Mouse (Mus musculus) T-helper 2 cell (primary cell): ENCODE measurements around the gene Casq1.

ENCODE experiments used
- in situ Hi-C: fragments of 300-600 bp; cut with MboI, MseI; formaldehyde crosslinking; loops from one replicate; pipeline ENCODE4 v1.15.1; 2025; ENCODE audit warnings: high pct_unique_total_duplicates

Gene Casq1

DNA sequence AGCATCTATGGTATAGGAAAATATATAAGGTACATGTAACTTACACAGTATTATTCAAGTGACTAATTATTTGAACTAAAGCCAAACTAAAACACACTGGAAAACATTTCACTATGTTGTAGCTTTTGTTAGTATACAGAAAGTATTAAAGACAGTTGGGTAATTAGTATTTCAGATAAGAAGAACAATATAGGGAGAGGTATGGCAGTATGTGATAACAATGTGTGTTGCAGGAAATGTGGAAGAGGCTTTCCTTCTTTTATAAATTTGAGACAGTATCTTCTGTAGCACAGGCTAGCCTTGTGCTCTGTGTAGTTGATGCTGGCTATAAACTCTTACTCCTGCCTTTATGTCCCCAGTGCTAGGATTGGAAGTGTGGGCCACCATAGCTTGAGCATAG is 35.8 kb downstream of the Casq1 start:
- in situ Hi-C loops = no loop called here

- in situ Hi-C loops = no loop called here
These were observed 36.6 kb downstream of the Casq1 start for GRCm38 (mm10) chr1:172183056-172183455.

- in situ Hi-C loops = no loop called here
These were observed 37.9 kb downstream of the Casq1 start for GRCm38 (mm10) chr1:172181777-172182176.

DNA sequence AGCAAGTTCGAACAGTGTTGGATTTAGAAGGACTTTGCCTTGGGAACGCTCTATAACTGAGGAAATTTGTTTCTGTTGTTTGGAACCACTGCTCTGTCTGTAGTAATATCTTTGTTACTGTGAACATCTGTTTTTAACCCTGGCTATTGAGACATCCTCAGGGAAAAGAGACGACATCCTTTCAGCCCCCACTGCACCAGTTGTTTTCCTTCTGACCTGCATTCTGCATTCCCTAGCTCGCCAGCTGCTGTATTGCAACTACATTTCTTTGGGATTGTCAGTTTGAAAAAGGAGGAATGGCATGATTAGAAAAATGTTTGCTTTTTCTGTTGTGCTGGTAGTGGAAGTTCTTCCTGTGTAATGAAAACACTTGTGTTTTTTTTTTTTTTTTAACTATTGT is 38.8 kb downstream of the Casq1 start:
- in situ Hi-C loops = no loop called here

- in situ Hi-C loops = no loop called here
These were observed 40.6 kb downstream of the Casq1 start for GRCm38 (mm10) chr1:172179102-172179501.

GRCm38 (mm10) chr1:172177791-172178190 is 41.9 kb downstream of the Casq1 start:
- in situ Hi-C loops = no loop called here

- in situ Hi-C loops = no loop called here
These were observed 46.5 kb downstream of the Casq1 start for GRCm38 (mm10) chr1:172173181-172173580.

GRCm38 (mm10) chr1:172172381-172172780 is 47.3 kb downstream of the Casq1 start:
- in situ Hi-C loops = no loop called here

DNA sequence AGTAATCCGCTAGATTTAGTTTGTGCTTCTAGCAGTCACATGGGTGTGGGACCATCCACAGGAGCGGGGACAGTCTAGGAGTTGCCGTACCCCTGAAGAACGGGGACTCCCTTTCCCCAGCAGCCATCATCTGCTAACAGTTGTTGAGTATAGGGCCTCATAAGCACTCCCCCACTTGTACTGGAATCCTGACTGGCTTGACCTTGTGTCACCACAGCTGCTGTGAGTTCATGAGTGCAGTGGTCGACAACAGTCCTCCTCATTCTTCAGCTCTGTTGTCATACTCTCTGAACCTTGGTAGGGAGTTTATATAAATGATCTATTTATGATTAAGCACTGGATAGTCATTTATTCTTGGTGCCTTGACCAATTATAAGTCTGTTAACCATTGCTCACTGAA is 49.9 kb downstream of the Casq1 start:
- in situ Hi-C loops = no loop called here

GRCm38 (mm10) chr1:172167911-172168310 is 51.8 kb downstream of the Casq1 start:
- in situ Hi-C loops = no loop called here

DNA sequence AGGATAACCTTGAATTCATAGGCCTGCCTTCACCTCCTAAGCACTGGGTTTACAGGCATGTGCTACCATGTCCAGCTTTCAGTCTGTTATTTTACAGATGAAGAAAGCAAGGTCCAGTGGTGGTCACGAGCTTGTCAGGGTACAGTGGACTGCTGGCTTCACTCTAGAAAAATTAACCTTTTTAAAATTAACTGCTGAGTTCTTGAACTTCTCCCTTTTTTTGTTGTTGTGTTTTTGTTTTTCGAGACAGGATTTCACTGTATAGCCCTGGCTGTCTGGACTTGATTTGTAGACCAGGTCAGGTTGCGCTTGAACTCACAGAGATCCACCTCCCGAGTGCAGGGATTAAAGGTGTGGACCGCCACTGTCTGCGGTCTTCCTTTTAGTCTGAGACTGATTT is 56.7 kb downstream of the Casq1 start:
- in situ Hi-C loops = loop anchor here (5.0 kb wide), 1 partner anchor 94 kb away; the partner anchor contains the start of gene Atp1a4

GRCm38 (mm10) chr1:172162009-172162408 is 57.7 kb downstream of the Casq1 start:
- in situ Hi-C loops = loop anchor here (5.0 kb wide), 1 partner anchor 95 kb away; the partner anchor contains the start of gene Atp1a4

GRCm38 (mm10) chr1:172160508-172160907 is 59.2 kb downstream of the Casq1 start:
- in situ Hi-C loops = loop anchor here (5.0 kb wide), 1 partner anchor 97 kb away; the partner anchor contains the start of gene Atp1a4

DNA sequence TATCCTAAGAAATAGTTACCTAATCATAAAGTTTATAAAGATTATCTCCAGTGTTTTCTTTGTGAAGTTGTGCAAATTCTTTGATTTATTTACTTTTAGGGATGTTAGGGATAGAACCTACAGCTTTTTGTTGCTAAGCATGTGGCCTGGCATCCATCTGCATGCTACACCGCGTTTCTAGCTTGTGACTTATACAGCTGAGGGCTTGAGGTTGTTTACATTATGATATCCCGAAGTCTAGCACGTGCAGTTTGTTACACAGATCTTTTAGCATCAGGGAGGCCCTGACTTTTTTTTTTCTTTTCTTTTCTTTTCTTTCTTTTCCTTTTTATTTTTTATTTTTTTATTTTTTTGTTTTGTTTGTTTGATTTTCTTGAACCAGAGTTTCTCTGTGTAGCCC is 59.7 kb downstream of the Casq1 start:
- in situ Hi-C loops = loop anchor here (5.0 kb wide), 1 partner anchor 97 kb away; the partner anchor contains the start of gene Atp1a4
